Mouse (Mus musculus): Measurements from ENCODE around the gene Fsd1l. TPM values are rescaled to one million over a fixed set of nuclear protein-coding genes. Genes with fewer than 3 reads are reported as not detected.

The Fsd1l gene
- polyA plus RNA-seq, 1 experiment from 2014 or later, result 22.7 TPM

- Histone ChIP-seq H3K4me1 (ENCODE audit: control insufficient read depth, insufficient read depth, low read length) (no peaks in the 10 kb centered on the region), H3K9ac (ENCODE audit: low read length) (no peak overlapping the region), H3K4me2 (no peak overlapping the region), H3K4me3 (ENCODE audit: low read depth, low read length) (no peak overlapping the region), H3K9me3 (ENCODE audit: control insufficient read depth, low read length) (no peaks in the 10 kb centered on the region), H3K27me3 (ENCODE audit: control insufficient read depth, insufficient read depth, low read length) (no peaks in the 10 kb centered on the region), H3K27ac (ENCODE audit: low read depth, low read length) (no peak overlapping the region), H3K36me3 (ENCODE audit: control insufficient read depth, insufficient read depth, low read length) (no peaks in the 10 kb centered on the region)
- DNase-seq (ENCODE audit: low spot score, missing footprints), result peak; percentile 87
- 0 out of 2 replicates have a peak, but pooled peaks have one; percentile 46 for ATAC-seq (ENCODE audit: low FRiP score)
- 36% methylated on average over 4 of the region's 4 CpGs for WGBS
Measured at GRCm38 (mm10) chr4:53594204-53594603, 37.1 kb upstream of the Fsd1l start.

GRCm38 (mm10) chr4:53595246-53596062, 35.8 kb upstream of the Fsd1l start:
- H3K27ac ChIP-seq (ENCODE audit: low read depth, low read length), result no peak overlapping the region
- H3K4me1 ChIP-seq (ENCODE audit: control insufficient read depth, insufficient read depth, low read length), result no peaks in the 10 kb centered on the region
- no peaks in the 10 kb centered on the region for H3K27me3 ChIP-seq (ENCODE audit: control insufficient read depth, insufficient read depth, low read length)
- H3K9ac ChIP-seq (ENCODE audit: low read length), result no peak overlapping the region
- DNase-seq (ENCODE audit: low spot score, missing footprints) (peak; percentile 78), ATAC-seq (ENCODE audit: low FRiP score) (peak; percentile 19; the same call in 1 of the 2 replicates)
- WGBS, result 74% methylated on average over 12 of the region's 12 CpGs
- H3K36me3 ChIP-seq (ENCODE audit: control insufficient read depth, insufficient read depth, low read length), result no peaks in the 10 kb centered on the region
- H3K4me2 ChIP-seq, result no peak overlapping the region
- H3K9me3 ChIP-seq (ENCODE audit: control insufficient read depth, low read length), result no peaks in the 10 kb centered on the region
- H3K4me3 ChIP-seq (ENCODE audit: low read depth, low read length), result no peak overlapping the region

- no peaks in the 10 kb centered on the region for H3K36me3 ChIP-seq (ENCODE audit: control insufficient read depth, insufficient read depth, low read length)
Measured at GRCm38 (mm10) chr4:53596063-53596895, 35.0 kb upstream of the Fsd1l start.

GRCm38 (mm10) chr4:53600462-53600861, 30.8 kb upstream of the Fsd1l start:
- Histone ChIP-seq H3K4me3 (ENCODE audit: low read depth, low read length) (no peak overlapping the region), H3K36me3 (ENCODE audit: control insufficient read depth, insufficient read depth, low read length) (no peaks in the 10 kb centered on the region), H3K4me2 (no peak overlapping the region), H3K27me3 (ENCODE audit: control insufficient read depth, insufficient read depth, low read length) (no peaks in the 10 kb centered on the region), H3K9ac (ENCODE audit: low read length) (no peak overlapping the region), H3K4me1 (ENCODE audit: control insufficient read depth, insufficient read depth, low read length) (no peaks in the 10 kb centered on the region), H3K27ac (ENCODE audit: low read depth, low read length) (no peak overlapping the region), H3K9me3 (ENCODE audit: control insufficient read depth, low read length) (no peaks in the 10 kb centered on the region)
- no peak for DNase-seq (ENCODE audit: low spot score, missing footprints)
- 44% methylated on average over 6 of the region's 6 CpGs for WGBS
- ATAC-seq (ENCODE audit: low FRiP score), result no peak

More at GRCm38 (mm10) chr4:53596063-53596895, 35.0 kb upstream of the Fsd1l start:
- no peak overlapping the region for H3K4me3 ChIP-seq (ENCODE audit: low read depth, low read length)
- H3K4me1 ChIP-seq (ENCODE audit: control insufficient read depth, insufficient read depth, low read length), result no peaks in the 10 kb centered on the region
- H3K27me3 ChIP-seq (ENCODE audit: control insufficient read depth, insufficient read depth, low read length), result no peaks in the 10 kb centered on the region
- ATAC-seq (ENCODE audit: low FRiP score) (no peak; the same call in 1 of the 2 replicates), DNase-seq (ENCODE audit: low spot score, missing footprints) (peak; percentile 53)
- H3K9me3 ChIP-seq (ENCODE audit: control insufficient read depth, low read length), result no peaks in the 10 kb centered on the region
- H3K4me2 ChIP-seq, result no peak overlapping the region
- H3K27ac ChIP-seq (ENCODE audit: low read depth, low read length), result no peak overlapping the region
- no peak overlapping the region for H3K9ac ChIP-seq (ENCODE audit: low read length)
- WGBS, result 60% methylated on average over 15 of the region's 15 CpGs

- ATAC-seq (ENCODE audit: low FRiP score) (no peak), DNase-seq (ENCODE audit: low spot score, missing footprints) (no peak)
- no peak overlapping the region for H3K4me3 ChIP-seq (ENCODE audit: low read depth, low read length)
- no peaks in the 10 kb centered on the region for H3K9me3 ChIP-seq (ENCODE audit: control insufficient read depth, low read length)
- H3K4me2 ChIP-seq, result no peak overlapping the region
- no peak overlapping the region for H3K9ac ChIP-seq (ENCODE audit: low read length)
- 91% methylated on average over 5 of the region's 5 CpGs for WGBS
- no peaks in the 10 kb centered on the region for H3K27me3 ChIP-seq (ENCODE audit: control insufficient read depth, insufficient read depth, low read length)
- H3K36me3 ChIP-seq (ENCODE audit: control insufficient read depth, insufficient read depth, low read length), result no peaks in the 10 kb centered on the region
- no peaks in the 10 kb centered on the region for H3K4me1 ChIP-seq (ENCODE audit: control insufficient read depth, insufficient read depth, low read length)
- H3K27ac ChIP-seq (ENCODE audit: low read depth, low read length), result no peak overlapping the region
Measured at GRCm38 (mm10) chr4:53614576-53615225, 16.6 kb upstream of the Fsd1l start.

- no peaks in the 10 kb centered on the region for H3K27me3 ChIP-seq (ENCODE audit: control insufficient read depth, insufficient read depth, low read length)
- ATAC-seq (ENCODE audit: low FRiP score), result no peak
- DNase-seq (ENCODE audit: low spot score, missing footprints), result peak; percentile 37
- H3K27ac ChIP-seq (ENCODE audit: low read depth, low read length), result no peak overlapping the region
- H3K9ac ChIP-seq (ENCODE audit: low read length), result no peak overlapping the region
- H3K4me1 ChIP-seq (ENCODE audit: control insufficient read depth, insufficient read depth, low read length), result no peaks in the 10 kb centered on the region
- no peak overlapping the region for H3K4me3 ChIP-seq (ENCODE audit: low read depth, low read length)
- H3K9me3 ChIP-seq (ENCODE audit: control insufficient read depth, low read length), result no peaks in the 10 kb centered on the region
- WGBS, result 28% methylated on average over 3 of the region's 3 CpGs
- no peak overlapping the region for H3K4me2 ChIP-seq
- no peaks in the 10 kb centered on the region for H3K36me3 ChIP-seq (ENCODE audit: control insufficient read depth, insufficient read depth, low read length)
Measured at GRCm38 (mm10) chr4:53617968-53618367, 13.3 kb upstream of the Fsd1l start.

GRCm38 (mm10) chr4:53620104-53620503, 11.2 kb upstream of the Fsd1l start:
- no peak for ATAC-seq (ENCODE audit: low FRiP score)
- Histone ChIP-seq H3K27ac (ENCODE audit: low read depth, low read length) (no peak overlapping the region), H3K27me3 (ENCODE audit: control insufficient read depth, insufficient read depth, low read length) (no peaks in the 10 kb centered on the region), H3K4me3 (ENCODE audit: low read depth, low read length) (no peak overlapping the region), H3K36me3 (ENCODE audit: control insufficient read depth, insufficient read depth, low read length) (no peaks in the 10 kb centered on the region), H3K9me3 (ENCODE audit: control insufficient read depth, low read length) (no peaks in the 10 kb centered on the region), H3K9ac (ENCODE audit: low read length) (no peak overlapping the region), H3K4me2 (no peak overlapping the region), H3K4me1 (ENCODE audit: control insufficient read depth, insufficient read depth, low read length) (peaks cover 4% of the 10 kb centered on the region)
- 83% methylated on average over 6 of the region's 6 CpGs for WGBS
- no peak for DNase-seq (ENCODE audit: low spot score, missing footprints)

- DNase-seq (ENCODE audit: low spot score, missing footprints) (no peak), ATAC-seq (ENCODE audit: low FRiP score) (no peak)
- peaks cover 4% of the 10 kb centered on the region for H3K4me1 ChIP-seq (ENCODE audit: control insufficient read depth, insufficient read depth, low read length)
- no peak overlapping the region for H3K27ac ChIP-seq (ENCODE audit: low read depth, low read length)
- H3K9me3 ChIP-seq (ENCODE audit: control insufficient read depth, low read length), result no peaks in the 10 kb centered on the region
- H3K36me3 ChIP-seq (ENCODE audit: control insufficient read depth, insufficient read depth, low read length), result no peaks in the 10 kb centered on the region
- no peak overlapping the region for H3K4me2 ChIP-seq
- H3K4me3 ChIP-seq (ENCODE audit: low read depth, low read length), result no peak overlapping the region
- no peaks in the 10 kb centered on the region for H3K27me3 ChIP-seq (ENCODE audit: control insufficient read depth, insufficient read depth, low read length)
- 85% methylated on average over 6 of the region's 6 CpGs for WGBS
- H3K9ac ChIP-seq (ENCODE audit: low read length), result no peak overlapping the region
Measured at GRCm38 (mm10) chr4:53621084-53621483, 10.2 kb upstream of the Fsd1l start.

All from midbrain, embryonic 11.5 days (tissue).